10 mouse cellular contexts compared by ENCODE assay signal in genomic region chr13:32479118-32479818, GRCm38 (mm10).
A peak's percentile ranks its signal among the peaks of the same experiment; 100 is the strongest.
DNase-seq lines count a peak whose midpoint lies in the region; ATAC-seq and TF ChIP-seq lines count a peak whose summit lies in the region.
"Had no signal": no experiment of that assay in that cellular context is flagged by ENCODE, and none has a peak within 500 bp of the region (broad histone marks: within the 10 kb centered on the region; RNA-seq: fewer than 3 reads in every experiment).

No protein-coding gene starts in this region.

- no peak for TF ChIP-seq CTCF in lung, adult 2 months (IDR thresholded peaks at IDR 0.05; ENCODE audit: insufficient read depth, low read length)

- 63% methylated on average over 8 of the region's 8 CpGs for WGBS in lung, adult 2 months
- 50% methylated on average over 8 of the region's 8 CpGs for WGBS in embryonic facial prominence, embryonic 14.5 days
- 72% methylated on average over 8 of the region's 8 CpGs for WGBS in stomach, embryonic 15.5 days
- WGBS in midbrain, embryonic 13.5 days, result 89% methylated on average over 8 of the region's 8 CpGs

- no peak overlapping the region for H3K4me2 ChIP-seq in embryonic facial prominence, embryonic 14.5 days (ENCODE audit: low read depth, low read length)
- H3K4me2 ChIP-seq in stomach, embryonic 15.5 days, result no peak overlapping the region
- no peak overlapping the region for H3K4me2 ChIP-seq in midbrain, embryonic 13.5 days (replicated peaks)
- H3K4me2 ChIP-seq: forebrain, embryonic 13.5 days had no signal

- no peaks in the 10 kb centered on the region for H3K27me3 ChIP-seq in embryonic facial prominence, embryonic 14.5 days (replicated peaks; ENCODE audit: control insufficient read depth, insufficient read depth, low read length)
- H3K27me3 ChIP-seq in stomach, embryonic 15.5 days (replicated peaks), result no peaks in the 10 kb centered on the region
- H3K27me3 ChIP-seq in midbrain, embryonic 13.5 days, result no peaks in the 10 kb centered on the region
- H3K27me3 ChIP-seq: forebrain, embryonic 13.5 days had no signal

- no peak for TF ChIP-seq POLR2A in lung, adult 2 months (IDR thresholded peaks at IDR 0.05; ENCODE audit: borderline replicate concordance, extremely low read depth, low read depth, low read length)

- peak overlapping the region; percentile 50; the same call in 1 of the 2 replicates for H3K27ac ChIP-seq in embryonic facial prominence, embryonic 14.5 days (replicated peaks; ENCODE audit: low read depth, low read length)
- no peak overlapping the region for H3K27ac ChIP-seq in stomach, embryonic 15.5 days
- H3K27ac ChIP-seq in midbrain, embryonic 13.5 days, result no peak overlapping the region
- H3K27ac ChIP-seq: forebrain, embryonic 13.5 days had no signal

- peak; percentile 66 for ATAC-seq in embryonic facial prominence, embryonic 14.5 days (ENCODE audit: low read depth)
- peak; percentile 65; the same call in 1 of the 2 replicates for ATAC-seq in stomach, embryonic 15.5 days (ENCODE audit: insufficient read depth, low FRiP score, low read depth)
- no peak for ATAC-seq in midbrain, embryonic 13.5 days
- ATAC-seq: forebrain, embryonic 13.5 days had no signal

- H3K4me3 ChIP-seq in lung, adult 2 months (replicated peaks; ENCODE audit: extremely low read depth, low read depth, low read length), result no peak overlapping the region
- H3K4me3 ChIP-seq in embryonic facial prominence, embryonic 14.5 days (ENCODE audit: low read depth, low read length), result no peak overlapping the region
- no peak overlapping the region for H3K4me3 ChIP-seq in stomach, embryonic 15.5 days (replicated peaks)
- H3K4me3 ChIP-seq in midbrain, embryonic 13.5 days (replicated peaks), result no peak overlapping the region
- H3K4me3 ChIP-seq: forebrain, embryonic 13.5 days; megakaryocyte, embryonic 14.5 days had no signal

- H3K36me3 ChIP-seq in embryonic facial prominence, embryonic 14.5 days (ENCODE audit: control insufficient read depth, insufficient read depth, low read length), result no peaks in the 10 kb centered on the region
- no peaks in the 10 kb centered on the region for H3K36me3 ChIP-seq in stomach, embryonic 15.5 days
- H3K36me3 ChIP-seq in midbrain, embryonic 13.5 days, result no peaks in the 10 kb centered on the region

- no peaks in the 10 kb centered on the region for H3K9me3 ChIP-seq in embryonic facial prominence, embryonic 14.5 days (ENCODE audit: control insufficient read depth, low read length)
- no peaks in the 10 kb centered on the region for H3K9me3 ChIP-seq in stomach, embryonic 15.5 days
- H3K9me3 ChIP-seq in midbrain, embryonic 13.5 days, result no peaks in the 10 kb centered on the region
- H3K9me3 ChIP-seq: forebrain, embryonic 13.5 days; megakaryocyte, embryonic 14.5 days had no signal

- H3K4me1 ChIP-seq in lung, adult 2 months (ENCODE audit: control insufficient read depth, insufficient read depth, low read length), result no peaks in the 10 kb centered on the region
- H3K4me1 ChIP-seq in embryonic facial prominence, embryonic 14.5 days (ENCODE audit: control insufficient read depth, insufficient read depth, low read length), result peaks cover 29% of the 10 kb centered on the region
- no peaks in the 10 kb centered on the region for H3K4me1 ChIP-seq in stomach, embryonic 15.5 days
- peaks cover 1% of the 10 kb centered on the region; the same call in 1 of the 2 replicates for H3K4me1 ChIP-seq in midbrain, embryonic 13.5 days (replicated peaks)
- H3K4me1 ChIP-seq: forebrain, embryonic 13.5 days; megakaryocyte, embryonic 14.5 days had no signal

- H3K9ac ChIP-seq in embryonic facial prominence, embryonic 14.5 days (ENCODE audit: low read depth, low read length), result no peak overlapping the region
- H3K9ac ChIP-seq in stomach, embryonic 15.5 days, result no peak overlapping the region
- H3K9ac ChIP-seq in midbrain, embryonic 13.5 days (replicated peaks), result no peak overlapping the region
- H3K9ac ChIP-seq: forebrain, embryonic 13.5 days had no signal

- intact Hi-C loops in heart, postnatal 36 days (cut with DNase I), result no loop called here

- peak; percentile 13 for DNase-seq in lung, postnatal 10 days
- DNase-seq in lung, adult 2 months, result no peak
- DNase-seq in embryonic facial prominence, embryonic 14.5 days (ENCODE audit: low spot score), result peak; percentile 79
- peak; percentile 59 to 61 for DNase-seq in heart, postnatal 36 days
- DNase-seq in c-Kit-positive CD71-positive TER-119-positive erythroid progenitor cells, embryonic 14.5 days (ENCODE audit: low spot score), result no peak
- DNase-seq in spleen, adult 18-20 months, result no peak

Comparison
In these comparisons a context has a peak if more than half of its experiments do, and no peak if none do; other contexts are left out.
1. DNase-seq: peak in lung, postnatal 10 days (single experiment), embryonic facial prominence, embryonic 14.5 days (single experiment) and heart, postnatal 36 days (2 of 2); none in lung, adult 2 months (single experiment), c-Kit-positive CD71-positive TER-119-positive erythroid progenitor cells, embryonic 14.5 days (single experiment) and spleen, adult 18-20 months (0 of 2).